Mouse (Mus musculus): ENCODE measurements around the gene Psmd1.

The Psmd1 gene

GRCm38 (mm10) chr1:86062523-86062922, 1.7 kb upstream of the Psmd1 start:
- no peak for DNase-seq

GRCm38 (mm10) chr1:86076565-86076964, 12.4 kb downstream of the Psmd1 start:
- DNase-seq = no peak

- no peak for DNase-seq
These were observed 30.2 kb downstream of the Psmd1 start for GRCm38 (mm10) chr1:86094413-86094812.

GRCm38 (mm10) chr1:86105054-86105453, 40.9 kb downstream of the Psmd1 start:
- DNase-seq = no peak

GRCm38 (mm10) chr1:86111779-86112178, 47.6 kb downstream of the Psmd1 start, which contains the start of gene Htr2b:
TSS of gene Htr2b (minus strand) at chr1:86111970.
- DNase-seq = peak; percentile 9

GRCm38 (mm10) chr1:86114141-86114540, 50.0 kb downstream of the Psmd1 start:
- no peak for DNase-seq

- no peak for DNase-seq
These were observed 55.4 kb downstream of the Psmd1 start for GRCm38 (mm10) chr1:86119549-86119948.

- no peak for DNase-seq
These were observed 61.8 kb downstream of the Psmd1 start for GRCm38 (mm10) chr1:86126036-86126435.

GRCm38 (mm10) chr1:86133337-86133736, 69.2 kb downstream of the Psmd1 start, which contains the start of gene Gm21972:
TSS of gene Gm21972 (plus strand) at chr1:86133637.
- DNase-seq = no peak

GRCm38 (mm10) chr1:86135315-86135714, 71.1 kb downstream of the Psmd1 start:
- no peak for DNase-seq

GRCm38 (mm10) chr1:86141081-86141480, 76.9 kb downstream of the Psmd1 start:
- DNase-seq = no peak

GRCm38 (mm10) chr1:86143165-86143564, 79.0 kb downstream of the Psmd1 start:
- DNase-seq = no peak

GRCm38 (mm10) chr1:86144001-86144944, 80.1 kb downstream of the Psmd1 start:
- DNase-seq = no peak

GRCm38 (mm10) chr1:86146293-86146692, 82.1 kb downstream of the Psmd1 start:
- DNase-seq = no peak

GRCm38 (mm10) chr1:86147557-86147956, 83.4 kb downstream of the Psmd1 start:
- no peak for DNase-seq

GRCm38 (mm10) chr1:86148161-86148560, 84.0 kb downstream of the Psmd1 start:
- no peak for DNase-seq

GRCm38 (mm10) chr1:86150929-86151328, 86.7 kb downstream of the Psmd1 start:
- DNase-seq = no peak

- DNase-seq = no peak
These were observed 87.2 kb downstream of the Psmd1 start for GRCm38 (mm10) chr1:86151376-86151775.

- DNase-seq = peak; percentile 13
These were observed 88.4 kb downstream of the Psmd1 start for GRCm38 (mm10) chr1:86152618-86153017.

GRCm38 (mm10) chr1:86154133-86154823, 90.1 kb downstream of the Psmd1 start, which contains the start of gene Armc9:
TSS of gene Armc9 (plus strand) at chr1:86154780.
- peak; percentile 92 for DNase-seq

- DNase-seq = no peak
These were observed 90.6 kb downstream of the Psmd1 start for GRCm38 (mm10) chr1:86154824-86155164.

- peak; percentile 8 for DNase-seq
These were observed 91.9 kb downstream of the Psmd1 start for GRCm38 (mm10) chr1:86156075-86156474.

- DNase-seq = no peak
These were observed 92.4 kb downstream of the Psmd1 start for GRCm38 (mm10) chr1:86156595-86156994.

GRCm38 (mm10) chr1:86160059-86160458, 95.9 kb downstream of the Psmd1 start:
- DNase-seq = no peak
